Mouse (Mus musculus) hematopoietic stem cell, adult 5-6 weeks (primary cell): ENCODE data around the gene Gm17571. TPM values are rescaled to one million over a fixed set of nuclear protein-coding genes. Genes with fewer than 3 reads are reported as not detected.

Experiments
- ATAC-seq, 2 experiments: fragments of 125-278 bp in 1 of 2; replicated peaks in 1 of 2; 2 replicates each; pipeline ENCODE4 v1.8.0; 2016 to 2017; ENCODE audit warnings: inconsistent platforms in 2 of 2, mild to moderate bottlenecking in 2 of 2, moderate number of reproducible peaks in 2 of 2, low read depth in 1 of 2, moderate TSS enrichment in 1 of 2; ENCODE audit not compliant: low FRiP score in 2 of 2, poor library complexity in 2 of 2, severe bottlenecking in 2 of 2, insufficient read depth in 1 of 2, low TSS enrichment in 1 of 2
- total RNA-seq: library from RNA; stranded (forward); fragments of 172-1452, 232-1000 nt; gene quantifications from 2 replicates; pipeline ENCODE4 v1.2.3, GENCODE M21; 2017

Gene Gm17571
- not detected in 2 replicates for total RNA-seq

- ATAC-seq: no peak
Measured at GRCm38 (mm10) chr9:13446703-13447285, at the start of gene Gm17571. Gm17571 (minus strand) TSS chr9:13446753.

- ATAC-seq: no peak
Measured at GRCm38 (mm10) chr9:13495530-13495929, 49.0 kb upstream of the Gm17571 start.

- no peak for ATAC-seq
Measured at GRCm38 (mm10) chr9:13493746-13494145, 47.2 kb upstream of the Gm17571 start.

GRCm38 (mm10) chr9:13492807-13493206 lies 46.3 kb upstream of the Gm17571 start:
- no peak for ATAC-seq

GRCm38 (mm10) chr9:13491854-13492620 lies 45.5 kb upstream of the Gm17571 start:
- ATAC-seq: no peak

GRCm38 (mm10) chr9:13491107-13491506 lies 44.6 kb upstream of the Gm17571 start:
- no peak for ATAC-seq

GRCm38 (mm10) chr9:13485914-13486313 lies 39.4 kb upstream of the Gm17571 start:
- no peak for ATAC-seq

GRCm38 (mm10) chr9:13484267-13485240 lies 38.0 kb upstream of the Gm17571 start:
- no peak; a peak in 1 of 4 replicates for ATAC-seq

GRCm38 (mm10) chr9:13483199-13484068 lies 36.9 kb upstream of the Gm17571 start:
- ATAC-seq: no peak

GRCm38 (mm10) chr9:13479275-13479674 lies 32.7 kb upstream of the Gm17571 start:
- ATAC-seq: no peak

GRCm38 (mm10) chr9:13474951-13475350 lies 28.4 kb upstream of the Gm17571 start:
- ATAC-seq: no peak

- 0 out of 4 replicates have a peak, but pooled peaks of 1 of the 2 experiments have one; percentile 23 for ATAC-seq
Measured at GRCm38 (mm10) chr9:13470013-13470412, 23.5 kb upstream of the Gm17571 start.

GRCm38 (mm10) chr9:13468778-13469177 lies 22.2 kb upstream of the Gm17571 start:
- peak; percentile 54 to 58; a peak in 2 of 4 replicates for ATAC-seq

- ATAC-seq: no peak
Measured at GRCm38 (mm10) chr9:13467745-13468144, 21.2 kb upstream of the Gm17571 start.

- ATAC-seq: no peak; a peak in 1 of 4 replicates
Measured at GRCm38 (mm10) chr9:13466816-13467215, 20.3 kb upstream of the Gm17571 start.

GRCm38 (mm10) chr9:13466351-13466750 lies 19.8 kb upstream of the Gm17571 start:
- ATAC-seq: peak; percentile 81 to 92
